ENCODE assay signal across 15 mouse cellular contexts in the genomic region with DNA sequence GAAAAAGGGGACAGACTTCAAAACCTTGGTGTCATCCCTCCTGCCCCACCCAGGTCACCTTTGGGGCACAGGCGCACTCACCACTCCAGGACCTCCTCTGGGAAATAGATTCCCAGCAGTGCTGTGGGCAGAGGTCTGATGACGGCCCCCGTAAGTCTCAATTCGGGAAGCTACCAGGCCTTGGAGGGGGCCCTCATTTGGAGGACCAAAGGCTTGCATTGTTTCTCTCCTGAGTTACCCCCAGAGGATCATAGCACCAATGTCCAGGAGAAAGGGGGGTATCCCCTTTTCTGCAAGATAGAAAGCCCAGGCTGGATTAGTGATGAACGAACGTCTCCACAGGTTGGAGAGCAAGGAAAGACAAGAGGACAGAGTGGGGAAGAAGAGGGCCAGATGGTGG. TPM values are rescaled to one million over a fixed set of nuclear protein-coding genes. Genes with fewer than 3 reads are reported as not detected.
DNase-seq lines count a peak whose midpoint lies in the region; ATAC-seq and TF ChIP-seq lines count a peak whose summit lies in the region.
"Had no signal": no experiment of that assay in that cellular context is flagged by ENCODE, and none has a peak within 500 bp of the region (broad histone marks: within the 10 kb centered on the region; RNA-seq: fewer than 3 reads in every experiment).

No protein-coding gene starts in this region.

- no peak for DNase-seq in heart, adult 8-10 months (ENCODE audit: low spot score)
- no peak for DNase-seq in lung, adult 18-20 months
- DNase-seq in intestine, embryonic 14.5 days (ENCODE audit: low spot score), result no peak
- no peak for DNase-seq in thymus, postnatal 36 days
- no peak for DNase-seq in cerebellum, postnatal 25 days
- DNase-seq: cerebellum, adult 9-10 months; layer of hippocampus, postnatal 36 days had no signal

- no peak overlapping the region for H3K9ac ChIP-seq in heart, embryonic 12.5 days
- no peak overlapping the region for H3K9ac ChIP-seq in lung, embryonic 15.5 days
- no peak overlapping the region for H3K9ac ChIP-seq in intestine, embryonic 14.5 days (ENCODE audit: low read length)
- H3K9ac ChIP-seq: liver, embryonic 14.5 days had no signal

- H3K27ac ChIP-seq in heart, embryonic 12.5 days (ENCODE audit: poor library complexity, severe bottlenecking), result no peak overlapping the region
- no peak overlapping the region for H3K27ac ChIP-seq in lung, embryonic 15.5 days
- H3K27ac ChIP-seq in intestine, embryonic 14.5 days (ENCODE audit: low read depth), result no peak overlapping the region
- H3K27ac ChIP-seq: liver, embryonic 14.5 days had no signal

- peaks cover 25% of the 10 kb centered on the region for H3K4me1 ChIP-seq in heart, embryonic 12.5 days (replicated peaks)
- H3K4me1 ChIP-seq in lung, embryonic 15.5 days, result peaks cover 32% of the 10 kb centered on the region
- H3K4me1 ChIP-seq in intestine, embryonic 14.5 days (replicated peaks; ENCODE audit: control insufficient read depth, insufficient read depth, low read length), result peaks cover 22% of the 10 kb centered on the region

- H3K27me3 ChIP-seq in heart, embryonic 12.5 days (replicated peaks), result peaks cover 96% of the 10 kb centered on the region
- peaks cover 52% of the 10 kb centered on the region for H3K27me3 ChIP-seq in lung, embryonic 15.5 days
- peaks cover 21% of the 10 kb centered on the region for H3K27me3 ChIP-seq in intestine, embryonic 14.5 days (replicated peaks; ENCODE audit: control insufficient read depth, insufficient read depth, low read length)
- H3K27me3 ChIP-seq in myocyte (ENCODE audit: control insufficient read depth, insufficient read depth, insufficient read length), result peaks cover 6% of the 10 kb centered on the region

- no peak for TF ChIP-seq POLR2A in myocyte (IDR thresholded peaks at IDR 0.05; ENCODE audit: insufficient read length, low read depth)

- no peaks in the 10 kb centered on the region for H3K36me3 ChIP-seq in heart, embryonic 12.5 days
- H3K36me3 ChIP-seq in lung, embryonic 15.5 days, result no peaks in the 10 kb centered on the region
- no peaks in the 10 kb centered on the region for H3K36me3 ChIP-seq in intestine, embryonic 14.5 days (ENCODE audit: control insufficient read depth, insufficient read depth, low read length)
- no peaks in the 10 kb centered on the region for H3K36me3 ChIP-seq in myocyte (ENCODE audit: control insufficient read depth, insufficient read depth)

- H3K4me3 ChIP-seq in heart, embryonic 12.5 days, result no peak overlapping the region
- no peak overlapping the region for H3K4me3 ChIP-seq in lung, embryonic 15.5 days
- no peak overlapping the region for H3K4me3 ChIP-seq in intestine, embryonic 14.5 days (ENCODE audit: low read depth, low read length)
- no peak overlapping the region for H3K4me3 ChIP-seq in myocyte

- no peaks in the 10 kb centered on the region for H3K79me2 ChIP-seq in myocyte (ENCODE audit: control insufficient read depth, insufficient read depth)

- no peak overlapping the region for H3ac ChIP-seq in myocyte (ENCODE audit: control insufficient read depth, insufficient read length)

- no peaks in the 10 kb centered on the region for H3K9me3 ChIP-seq in heart, embryonic 12.5 days (replicated peaks)
- H3K9me3 ChIP-seq in lung, embryonic 15.5 days, result no peaks in the 10 kb centered on the region
- H3K9me3 ChIP-seq in intestine, embryonic 14.5 days (ENCODE audit: control insufficient read depth, low read length), result no peaks in the 10 kb centered on the region

- no peak for ATAC-seq in heart, embryonic 12.5 days (ENCODE audit: insufficient number of reproducible peaks, low FRiP score)
- ATAC-seq in lung, embryonic 15.5 days (ENCODE audit: borderline replicate concordance, extremely low read depth, low FRiP score, low TSS enrichment), result no peak; the same call in 1 of the 2 replicates
- ATAC-seq in intestine, embryonic 14.5 days (replicated peaks; ENCODE audit: low FRiP score, low TSS enrichment, low read depth), result no peak
- ATAC-seq: activated CD4-positive, CD25-positive, alpha-beta regulatory T cell, adult 4 months; inflammation-experienced regulatory T-cells, adult 6 months had no signal

- peak overlapping the region; percentile 5; the same call in 1 of the 2 replicates for H3K4me2 ChIP-seq in heart, embryonic 12.5 days
- H3K4me2 ChIP-seq in lung, embryonic 15.5 days, result 0 out of 2 replicates have a peak overlapping the region, but pooled peaks have one; percentile 22
- peak overlapping the region; percentile 26; the same call in 1 of the 2 replicates for H3K4me2 ChIP-seq in intestine, embryonic 14.5 days (ENCODE audit: low read length)
- H3K4me2 ChIP-seq in myocyte (ENCODE audit: low read depth), result peak overlapping the region; percentile 59
- H3K4me2 ChIP-seq: midbrain, embryonic 11.5 days had no signal

- WGBS in heart, embryonic 12.5 days, result 11% methylated on average over 6 of the region's 6 CpGs
- WGBS in lung, embryonic 15.5 days, result 27% methylated on average over 6 of the region's 6 CpGs
- 29% methylated on average over 6 of the region's 6 CpGs for WGBS in intestine, embryonic 14.5 days

TF ChIP-seq in myocyte, 11 proteins besides CTCF, POLR2A, EP300 and RAD21:
- TF ChIP-seq MAX (IDR thresholded peaks at IDR 0.05; ENCODE audit: low read depth), result no peak
- TF ChIP-seq TCF12 (IDR thresholded peaks at IDR 0.05; ENCODE audit: insufficient read depth, poor library complexity, severe bottlenecking), result no peak
- no peak for TF ChIP-seq MYOD1 (IDR thresholded peaks at IDR 0.05; ENCODE audit: control insufficient read depth in 1 of 3, insufficient read length in 2 of 3, low read depth in 2 of 3)
- TF ChIP-seq E2F4 (IDR thresholded peaks at IDR 0.05; ENCODE audit: insufficient read depth), result no peak
- no peak for TF ChIP-seq TCF3 (IDR thresholded peaks at IDR 0.05; ENCODE audit: insufficient read length, low read depth)
- no peak for TF ChIP-seq POLR2AphosphoS2 (IDR thresholded peaks at IDR 0.05; ENCODE audit: insufficient read length, low read depth)
- no peak for TF ChIP-seq USF1 (IDR thresholded peaks at IDR 0.05; ENCODE audit: low read depth)
- TF ChIP-seq MYOG (IDR thresholded peaks at IDR 0.05; ENCODE audit: control insufficient read depth in 1 of 3, insufficient read depth in 1 of 3, insufficient read length in 2 of 3, low read depth in 2 of 3), result no peak
- TF ChIP-seq CEBPB (IDR thresholded peaks at IDR 0.05; ENCODE audit: insufficient read depth, poor library complexity, severe bottlenecking), result no peak
- TF ChIP-seq REST (IDR thresholded peaks at IDR 0.05; ENCODE audit: insufficient read depth, insufficient read length), result no peak
- TF ChIP-seq SRF (IDR thresholded peaks at IDR 0.05; ENCODE audit: control insufficient read depth, insufficient read length, low read depth), result no peak
TF ChIP-seq in myocyte: peak in this region for 0.

RNA-seq across cellular contexts. Expression of a gene that starts 2.0 kb away (rescaled TPM):
- polyA plus RNA-seq in heart, embryonic 12.5 days (2016; fragmentation: Nextera tagmentation; extraction: Ambion mirVana), result not detected in 2 replicates
- total RNA-seq in heart, adult 8-10 months (2022), result under 1 TPM in 2 of 4 experiments, not detected in 2; 0.06 to 0.09 TPM
- polyA plus RNA-seq in lung, embryonic 15.5 days (2015; fragmentation: Nextera tagmentation; extraction: Ambion mirVana), result 0.31 and 0.36 TPM in 2 replicates
- polyA plus RNA-seq in intestine, embryonic 14.5 days (2014; fragmentation: Nextera tagmentation; extraction: Ambion mirVana), result 2.4 and 2.8 TPM in 2 replicates
- 0.14 TPM for polyA plus RNA-seq in myocyte (2012; fragmentation: generic; extraction: Trizol)
- total RNA-seq: granulocyte monocyte progenitor cell, adult 5-6 weeks had no signal
- polyA plus RNA-seq: activated CD4-positive, CD25-positive, alpha-beta regulatory T cell, adult 4 months; inflammation-experienced regulatory T-cells, adult 6 months; midbrain, embryonic 11.5 days had no signal

RNA-seq across cellular contexts. Expression of a gene that starts 29.5 kb away (rescaled TPM):
- 37.2 and 37.9 TPM in 2 replicates for polyA plus RNA-seq in heart, embryonic 12.5 days (2016; fragmentation: Nextera tagmentation; extraction: Ambion mirVana)
- total RNA-seq in heart, adult 8-10 months (2022), result 10 to 100 TPM; 50.4 to 54.8 (median 52.8) TPM
- polyA plus RNA-seq in lung, embryonic 15.5 days (2015; fragmentation: Nextera tagmentation; extraction: Ambion mirVana), result 88.3 and 101 TPM in 2 replicates
- polyA plus RNA-seq in intestine, embryonic 14.5 days (2014; fragmentation: Nextera tagmentation; extraction: Ambion mirVana), result 60.6 and 63.3 TPM in 2 replicates
- 84.5 TPM for polyA plus RNA-seq in myocyte (2012; fragmentation: generic; extraction: Trizol)

RNA-seq across cellular contexts. Expression of a gene that starts 58.2 kb away (rescaled TPM):
- 0.70 and 0.80 TPM in 2 replicates for polyA plus RNA-seq in heart, embryonic 12.5 days (2016; fragmentation: Nextera tagmentation; extraction: Ambion mirVana)
- under 1 TPM; 0.46 to 0.80 (median 0.58) TPM for total RNA-seq in heart, adult 8-10 months (2022)
- 5.0 and 5.8 TPM in 2 replicates for polyA plus RNA-seq in lung, embryonic 15.5 days (2015; fragmentation: Nextera tagmentation; extraction: Ambion mirVana)
- polyA plus RNA-seq in intestine, embryonic 14.5 days (2014; fragmentation: Nextera tagmentation; extraction: Ambion mirVana), result 2.0 TPM in 2 replicates
- 0.20 TPM for polyA plus RNA-seq in myocyte (2012; fragmentation: generic; extraction: Trizol)
- polyA plus RNA-seq: activated CD4-positive, CD25-positive, alpha-beta regulatory T cell, adult 4 months; inflammation-experienced regulatory T-cells, adult 6 months had no signal

Comparison
In these comparisons a context has a peak if more than half of its experiments do, and no peak if none do; other contexts are left out.
1. H3K4me2 ChIP-seq: peak in every context shown above with its lines; median percentile 59 in myocyte; 26 in intestine, embryonic 14.5 days; 22 in lung, embryonic 15.5 days; 5 in heart, embryonic 12.5 days.